Mouse (Mus musculus) MEL (cell line): ENCODE measurements around the gene Nprl3. TPM values are rescaled to one million over a fixed set of nuclear protein-coding genes. Genes with fewer than 3 reads are reported as not detected.

Experiments used
- DNase-seq: peaks from one replicate; pipeline ENCODE4 v3.0.0; 2011; ENCODE audit warnings: low read depth, low spot score
- H3K27ac ChIP-seq: 2 replicates; pipeline ENCODE4 v1.5.1; 2012; ENCODE audit warnings: low read depth, mild to moderate bottlenecking, control low read depth, low read length, moderate library complexity; ENCODE audit not compliant: control insufficient read depth
- H3K27me3 ChIP-seq, 2 experiments: fragments of 150-350 bp in 1 of 2; sonication (generic) in 1 of 2; 2 replicates each; pipeline ENCODE4 v1.6.1; 2012; ENCODE audit warnings: low read length in 2 of 2, mild to moderate bottlenecking in 2 of 2, improper control_type of control experiment in 1 of 2, moderate library complexity in 1 of 2; ENCODE audit not compliant: insufficient read depth in 2 of 2, control insufficient read depth in 1 of 2
- H3K36me3 ChIP-seq, 2 experiments: 2 replicates each; pipeline ENCODE4 v1.6.1; 2012 to 2014; ENCODE audit warnings: low read length in 2 of 2, improper control_type of control experiment in 1 of 2, inconsistent platforms in 1 of 2, mild to moderate bottlenecking in 1 of 2; ENCODE audit not compliant: insufficient read depth in 2 of 2, control insufficient read depth in 1 of 2
- H3K4me1 ChIP-seq, 2 experiments: fragments of 150-350 bp in 1 of 2; sonication (generic) in 1 of 2; 2 replicates each; pipeline ENCODE4 v1.6.1; 2012; ENCODE audit warnings: low read length in 2 of 2, improper control_type of control experiment in 1 of 2, mild to moderate bottlenecking in 1 of 2; ENCODE audit not compliant: insufficient read depth in 2 of 2, control insufficient read depth in 1 of 2
- H3K4me3 ChIP-seq, 2 experiments: fragments of 150-350 bp in 1 of 2; sonication (generic) in 1 of 2; 2 replicates each; pipeline ENCODE4 v1.5.1; 2012; ENCODE audit warnings: low read depth in 2 of 2, low read length in 2 of 2, mild to moderate bottlenecking in 2 of 2, moderate library complexity in 2 of 2, control low read depth in 1 of 2, improper control_type of control experiment in 1 of 2; ENCODE audit not compliant: control insufficient read depth in 1 of 2, insufficient read depth in 1 of 2
- H3K79me2 ChIP-seq: 2 replicates; pipeline ENCODE4 v1.6.1; 2012; ENCODE audit warnings: mild to moderate bottlenecking, low read length, moderate library complexity; ENCODE audit not compliant: control insufficient read depth, poor library complexity, insufficient read depth
- H3K9ac ChIP-seq: 2 replicates; pipeline ENCODE4 v1.6.1; 2012; ENCODE audit warnings: low read depth, mild to moderate bottlenecking, control low read depth, low read length, moderate library complexity; ENCODE audit not compliant: control insufficient read depth, poor library complexity, severe bottlenecking
- H3K9me3 ChIP-seq: fragments of 150-350 bp; sonication (generic); replicated peaks from 2 replicates; pipeline ENCODE4 v1.6.1; 2012; ENCODE audit warnings: mild to moderate bottlenecking, low read length, improper control_type of control experiment, moderate library complexity; ENCODE audit not compliant: insufficient read depth
- BHLHE40 ChIP-seq: IDR thresholded peaks from 2 replicates; pipeline ENCODE4 v1.6.1; 2012; ENCODE audit warnings: low read depth, mild to moderate bottlenecking, inconsistent platforms, low read length, improper control_type of control experiment, borderline replicate concordance
- CHD1 ChIP-seq: IDR thresholded peaks from 2 replicates; pipeline ENCODE4 v1.6.1; 2012; ENCODE audit warnings: low read depth, mild to moderate bottlenecking, inconsistent platforms, low read length, improper control_type of control experiment
- CHD2 ChIP-seq: IDR thresholded peaks from 2 replicates; pipeline ENCODE4 v1.6.1; 2011; ENCODE audit warnings: low read length, improper control_type of control experiment
- CTCF ChIP-seq, 3 experiments: IDR thresholded peaks in 2 of 3; conservative IDR thresholded peaks in 1 of 3; 2 replicates each; pipeline ENCODE4 v1.5.1; 2011 to 2012; ENCODE audit warnings: low read length in 3 of 3, low read depth in 2 of 3, mild to moderate bottlenecking in 2 of 3, improper control_type of control experiment in 1 of 3, inconsistent platforms in 1 of 3, mixed read lengths in 1 of 3, moderate library complexity in 1 of 3; ENCODE audit not compliant: control insufficient read depth in 1 of 3, insufficient read depth in 1 of 3, poor library complexity in 1 of 3, severe bottlenecking in 1 of 3
- E2F4 ChIP-seq: IDR thresholded peaks from 2 replicates; pipeline ENCODE4 v1.6.1; 2011; ENCODE audit warnings: low read depth, low read length, improper control_type of control experiment, borderline replicate concordance
- ELF1 ChIP-seq: IDR thresholded peaks from 2 replicates; pipeline ENCODE4 v1.6.1; 2014; ENCODE audit warnings: low read depth, mild to moderate bottlenecking, inconsistent platforms, low read length, improper control_type of control experiment, moderate library complexity
- EP300 ChIP-seq, 2 experiments: IDR thresholded peaks; 2 replicates each; pipeline ENCODE4 v1.6.1; 2011; ENCODE audit warnings: improper control_type of control experiment in 2 of 2, low read length in 2 of 2, low read depth in 1 of 2, mild to moderate bottlenecking in 1 of 2
- ETS1 ChIP-seq: IDR thresholded peaks from 2 replicates; pipeline ENCODE4 v1.6.1; 2012; ENCODE audit warnings: low read depth, mild to moderate bottlenecking, inconsistent platforms, low read length, improper control_type of control experiment, moderate library complexity
- GABPA ChIP-seq: IDR thresholded peaks from 2 replicates; pipeline ENCODE4 v1.6.1; 2012; ENCODE audit warnings: low read depth, mild to moderate bottlenecking, inconsistent platforms, low read length, improper control_type of control experiment, moderate library complexity
- GATA1 ChIP-seq: IDR thresholded peaks from 2 replicates; pipeline ENCODE4 v1.6.1; 2011; ENCODE audit warnings: low read depth, low read length, improper control_type of control experiment
- JUND ChIP-seq: IDR thresholded peaks from 2 replicates; pipeline ENCODE4 v1.6.1; 2011; ENCODE audit warnings: low read depth, mild to moderate bottlenecking, improper control_type of control experiment, low read length
- MAFK ChIP-seq: IDR thresholded peaks from 2 replicates; pipeline ENCODE4 v1.6.1; 2011; ENCODE audit warnings: low read depth, mild to moderate bottlenecking, low read length, improper control_type of control experiment, borderline replicate concordance
- MAX ChIP-seq: IDR thresholded peaks from 2 replicates; pipeline ENCODE4 v1.6.1; 2011; ENCODE audit warnings: low read length, improper control_type of control experiment
- MAZ ChIP-seq: IDR thresholded peaks from 2 replicates; pipeline ENCODE4 v1.6.1; 2012; ENCODE audit warnings: low read depth, mild to moderate bottlenecking, inconsistent platforms, low read length, improper control_type of control experiment
- MEF2A ChIP-seq: IDR thresholded peaks from 2 replicates; pipeline ENCODE4 v1.6.1; 2014; ENCODE audit warnings: low read depth, mild to moderate bottlenecking, inconsistent platforms, low read length, improper control_type of control experiment; ENCODE audit not compliant: poor library complexity, insufficient replicate concordance, severe bottlenecking; ENCODE audit errors: extremely low read depth
- MXI1 ChIP-seq: IDR thresholded peaks from 2 replicates; pipeline ENCODE4 v1.6.1; 2011; ENCODE audit warnings: mild to moderate bottlenecking, low read depth, low read length, improper control_type of control experiment
- MYB ChIP-seq: IDR thresholded peaks from 2 replicates; pipeline ENCODE4 v1.6.1; 2011; ENCODE audit warnings: mild to moderate bottlenecking, low read depth, low read length, improper control_type of control experiment
- NELFE ChIP-seq: IDR thresholded peaks from 2 replicates; pipeline ENCODE4 v1.6.1; 2011; ENCODE audit warnings: low read depth, low read length, improper control_type of control experiment
- NRF1 ChIP-seq: IDR thresholded peaks from 2 replicates; pipeline ENCODE4 v1.6.1; 2014; ENCODE audit warnings: low read depth, mild to moderate bottlenecking, inconsistent platforms, low read length, improper control_type of control experiment, moderate library complexity; ENCODE audit not compliant: poor library complexity, insufficient read depth, severe bottlenecking
- POLR2A ChIP-seq, 2 experiments: IDR thresholded peaks; 2 replicates each; pipeline ENCODE4 v1.6.1; 2011 to 2012; ENCODE audit warnings: low read length in 2 of 2, mild to moderate bottlenecking in 2 of 2, control low read depth in 1 of 2, improper control_type of control experiment in 1 of 2, low read depth in 1 of 2, moderate library complexity in 1 of 2; ENCODE audit not compliant: control insufficient read depth in 1 of 2, insufficient read depth in 1 of 2, poor library complexity in 1 of 2
- POLR2AphosphoS2 ChIP-seq: IDR thresholded peaks from 2 replicates; pipeline ENCODE4 v1.6.1; 2011; ENCODE audit warnings: low read length, improper control_type of control experiment
- POLR2AphosphoS5 ChIP-seq: IDR thresholded peaks from 2 replicates; pipeline ENCODE4 v1.6.1; 2012; ENCODE audit warnings: low read depth, borderline replicate concordance, mild to moderate bottlenecking, inconsistent platforms, low read length, moderate library complexity, mixed read lengths
- RAD21 ChIP-seq: IDR thresholded peaks from 2 replicates; pipeline ENCODE4 v1.6.1; 2011; ENCODE audit warnings: mild to moderate bottlenecking, low read depth, low read length, improper control_type of control experiment
- SIN3A ChIP-seq: IDR thresholded peaks from 2 replicates; pipeline ENCODE4 v1.6.1; 2012; ENCODE audit warnings: low read length, improper control_type of control experiment, inconsistent platforms
- SMC3 ChIP-seq: IDR thresholded peaks from 2 replicates; pipeline ENCODE4 v1.6.1; 2011; ENCODE audit warnings: low read depth, low read length, improper control_type of control experiment
- TAL1 ChIP-seq: IDR thresholded peaks from 2 replicates; pipeline ENCODE4 v1.6.1; 2012; ENCODE audit warnings: mild to moderate bottlenecking, inconsistent platforms, low read length, moderate library complexity, mixed read lengths
- TBP ChIP-seq: IDR thresholded peaks from 2 replicates; pipeline ENCODE4 v1.8.0; 2011; ENCODE audit warnings: low read depth, low read length, improper control_type of control experiment
- TCF12 ChIP-seq: IDR thresholded peaks from 2 replicates; pipeline ENCODE4 v1.6.1; 2014; ENCODE audit warnings: low read depth, mild to moderate bottlenecking, inconsistent platforms, low read length, improper control_type of control experiment, moderate library complexity
- UBTF ChIP-seq: IDR thresholded peaks from 2 replicates; pipeline ENCODE4 v1.6.1; 2012; ENCODE audit warnings: low read depth, mild to moderate bottlenecking, inconsistent platforms, low read length, improper control_type of control experiment, moderate library complexity, borderline replicate concordance; ENCODE audit not compliant: insufficient read depth
- USF1 ChIP-seq: IDR thresholded peaks from 2 replicates; pipeline ENCODE4 v1.6.1; 2014; ENCODE audit warnings: low read depth, mild to moderate bottlenecking, inconsistent platforms, low read length, improper control_type of control experiment, moderate library complexity
- USF2 ChIP-seq, 2 experiments: IDR thresholded peaks; 2 replicates each; pipeline ENCODE4 v1.6.1; 2011 to 2012; ENCODE audit warnings: improper control_type of control experiment in 2 of 2, low read length in 2 of 2, borderline replicate concordance in 1 of 2, inconsistent platforms in 1 of 2, low read depth in 1 of 2, mild to moderate bottlenecking in 1 of 2; ENCODE audit not compliant: insufficient read depth in 1 of 2
- ZC3H11A ChIP-seq: IDR thresholded peaks from 2 replicates; pipeline ENCODE4 v1.6.1; 2012; ENCODE audit warnings: low read depth, mild to moderate bottlenecking, inconsistent platforms, low read length, improper control_type of control experiment
- ZMIZ1 ChIP-seq: IDR thresholded peaks from 2 replicates; pipeline ENCODE4 v1.6.1; 2012; ENCODE audit warnings: low read depth, mild to moderate bottlenecking, inconsistent platforms, low read length, improper control_type of control experiment, moderate library complexity
- ZNF384 ChIP-seq: IDR thresholded peaks from 2 replicates; pipeline ENCODE4 v1.6.1; 2012; ENCODE audit warnings: low read depth, mild to moderate bottlenecking, inconsistent platforms, low read length, improper control_type of control experiment
- polyA plus RNA-seq, 2 experiments: library from polyadenylated mRNA; stranded (reverse) in 1 of 2; unstranded in 1 of 2; fragments of >175 nt in 1 of 2; fragments of >200 nt in 1 of 2; gene quantifications; 2 replicates each; pipeline versions ENCODE4 v1.2.1 to v1.2.4; 2012; ENCODE audit warnings: low replicate concordance in 2 of 2, low read depth in 1 of 2; ENCODE audit not compliant: insufficient read length in 2 of 2, insufficient read depth in 1 of 2, missing spikeins in 1 of 2
- total RNA-seq: library from RNA; depleted of rRNA; stranded (reverse); fragments of 300-350 nt; gene quantifications from 2 replicates; pipeline ENCODE4 v1.2.3, GENCODE M21; 2012

Nprl3 gene
- total and polyA plus RNA-seq, 3 experiments: 14.1 to 18.4 TPM; not detected in 1

DNA sequence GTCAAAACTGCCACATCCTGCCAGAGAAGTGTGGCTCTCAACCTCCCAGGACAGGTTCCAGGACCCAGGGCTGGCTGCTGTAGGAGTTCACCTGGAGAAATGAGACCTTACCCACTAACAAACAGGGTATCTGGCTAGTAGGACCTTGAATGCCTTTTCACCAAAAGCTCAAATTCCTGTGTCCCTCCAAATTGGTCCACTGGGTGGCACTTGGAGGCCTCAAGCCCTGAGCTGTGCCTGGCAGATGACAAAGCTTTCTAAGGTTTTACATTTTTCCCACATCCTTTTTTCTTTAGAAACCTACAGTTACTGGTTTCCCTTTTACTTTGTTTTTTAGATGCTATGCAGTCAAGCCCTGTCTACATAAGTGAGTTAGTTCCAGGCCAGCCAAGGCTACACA is 20.4 kb downstream of the Nprl3 start:
- Histone ChIP-seq H3K79me2 (no peaks in the 10 kb centered on the region), H3K9ac (no peak overlapping the region), H3K36me3 (peaks cover 0 to 67% of the 10 kb centered on the region in 2 experiments; a peak in 2 of 4 replicates), H3K9me3 (no peaks in the 10 kb centered on the region), H3K27ac (peak overlapping the region; percentile 2; the same call in 1 of the 2 replicates), H3K27me3 (no peaks in the 10 kb centered on the region), H3K4me3 (no peak overlapping the region), H3K4me1 (peaks cover 38 to 67% of the 10 kb centered on the region in 2 experiments)
- DNase-seq: peak; percentile 62
- no peak for TF ChIP-seq ETS1
- TF ChIP-seq TCF12: 0 out of 2 replicates have a peak, but pooled peaks have one; percentile 26
- peak; percentile 22 to 73 (median 50); a peak in 5 of 6 replicates for TF ChIP-seq CTCF (IDR thresholded peaks at IDR 0.05 in 2 of 3, conservative IDR thresholded peaks at IDR 0.05 in 1 of 3; ENCODE audit: control insufficient read depth in 1 of 3, insufficient read depth in 1 of 3, low read depth in 2 of 3, low read length in 3 of 3, poor library complexity in 1 of 3, severe bottlenecking in 1 of 3)
- no peak for TF ChIP-seq MAFK
- TF ChIP-seq MXI1: no peak
- TF ChIP-seq SIN3A: no peak
- 0 out of 4 replicates have a peak, but pooled peaks of 1 of the 2 experiments have one; percentile 19 for TF ChIP-seq EP300 (IDR thresholded peaks at IDR 0.05; ENCODE audit: low read depth in 1 of 2, low read length in 2 of 2)
- TF ChIP-seq BHLHE40: no peak
- TF ChIP-seq ZMIZ1: no peak
- TF ChIP-seq POLR2A (IDR thresholded peaks at IDR 0.05; ENCODE audit: control insufficient read depth in 1 of 2, insufficient read depth in 1 of 2, low read depth in 1 of 2, low read length in 2 of 2, poor library complexity in 1 of 2): no peak
- TF ChIP-seq TAL1: no peak
- peak; percentile 70 for TF ChIP-seq SMC3
- TF ChIP-seq ELF1: no peak
- TF ChIP-seq GABPA: no peak
- no peak for TF ChIP-seq ZNF384
- TF ChIP-seq CHD1: no peak
- peak; percentile 32; the same call in 1 of the 2 replicates for TF ChIP-seq ZC3H11A
- no peak for TF ChIP-seq POLR2AphosphoS5
- no peak for TF ChIP-seq USF1
- TF ChIP-seq USF2 (IDR thresholded peaks at IDR 0.05; ENCODE audit: borderline replicate concordance in 1 of 2, insufficient read depth in 1 of 2, low read depth in 1 of 2, low read length in 2 of 2): no peak
- TF ChIP-seq JUND: no peak
- no peak for TF ChIP-seq GATA1
- no peak for TF ChIP-seq CHD2
- TF ChIP-seq TBP: no peak
- TF ChIP-seq MYB: no peak
- no peak for TF ChIP-seq NRF1
- no peak for TF ChIP-seq POLR2AphosphoS2
- no peak for TF ChIP-seq E2F4
- TF ChIP-seq RAD21: peak; percentile 64
- no peak for TF ChIP-seq NELFE
- TF ChIP-seq MAZ: no peak
- TF ChIP-seq MEF2A: no peak
- no peak for TF ChIP-seq UBTF
- TF ChIP-seq MAX: no peak
